Mouse (Mus musculus) forebrain, embryonic 10.5 days (tissue): ENCODE measurements around the gene Vmn1r205. TPM values are rescaled to one million over a fixed set of nuclear protein-coding genes. Genes with fewer than 3 reads are reported as not detected.
"Not testable (repeated sequence)": the region's sequence is repeated elsewhere in the genome, so short reads cannot be mapped to it uniquely, and the experiment has no call there.

Source experiments
- DNase-seq: peaks from one replicate; pipeline ENCODE4 v3.0.0-alpha.2; 2017; ENCODE audit warnings: low spot score; ENCODE audit errors: extremely low spot score
- H3K27ac ChIP-seq: fragments of 300-500 bp; sonication (generic); 2 replicates; pipeline ENCODE4 v1.5.1; 2016; ENCODE audit warnings: mild to moderate bottlenecking
- H3K27me3 ChIP-seq: fragments of 300-500 bp; sonication (generic); 2 replicates; pipeline ENCODE4 v1.6.1; 2016; ENCODE audit warnings: mild to moderate bottlenecking; ENCODE audit not compliant: poor library complexity, severe bottlenecking
- H3K36me3 ChIP-seq: fragments of 300-500 bp; sonication (generic); replicated peaks from 2 replicates; pipeline ENCODE4 v1.6.1; 2016; ENCODE audit warnings: mild to moderate bottlenecking, moderate library complexity
- H3K4me1 ChIP-seq: fragments of 300-500 bp; sonication (generic); 2 replicates; pipeline ENCODE4 v1.6.1; 2016
- H3K4me3 ChIP-seq: fragments of 300-500 bp; sonication (generic); 2 replicates; pipeline ENCODE4 v1.5.1; 2016; ENCODE audit warnings: mild to moderate bottlenecking, moderate library complexity
- H3K9me3 ChIP-seq: fragments of 300-500 bp; sonication (generic); 2 replicates; pipeline ENCODE4 v1.6.1; 2016; ENCODE audit warnings: mild to moderate bottlenecking, moderate library complexity
- WGBS: fragments of 180-500 bp; shearing (Covaris S2); methylation state at CpG from one replicate; pipeline ENCODE4 v1.1.7; 2016; 5-methylcytosine and 5-hydroxymethylcytosine counted together
- polyA plus RNA-seq: library from polyadenylated mRNA; unstranded; fragments of >200 nt; fragmentation: Nextera tagmentation; extraction: Ambion mirVana; gene quantifications from 2 replicates; pipeline ENCODE4 v1.2.1, GENCODE M21; 2016

The Vmn1r205 gene
- polyA plus RNA-seq, result not detected in 2 replicates

- Histone ChIP-seq H3K4me1 (no peaks in the 10 kb centered on the region), H3K27ac (no peak within 1 kb of the TSS), H3K27me3 (no peaks in the 10 kb centered on the region), H3K9me3 (no peaks in the 10 kb centered on the region), H3K4me3 (no peak within 1 kb of the TSS), H3K36me3 (no peaks in the 10 kb centered on the region)
- DNase-seq, result no peak
- 94% methylated on average over 3 of the region's 3 CpGs for WGBS
These were observed at the start of gene Vmn1r205 for GRCm38 (mm10) chr13:22592900-22593299. Gene Vmn1r205 (minus strand): TSS chr13:22593000.

DNA sequence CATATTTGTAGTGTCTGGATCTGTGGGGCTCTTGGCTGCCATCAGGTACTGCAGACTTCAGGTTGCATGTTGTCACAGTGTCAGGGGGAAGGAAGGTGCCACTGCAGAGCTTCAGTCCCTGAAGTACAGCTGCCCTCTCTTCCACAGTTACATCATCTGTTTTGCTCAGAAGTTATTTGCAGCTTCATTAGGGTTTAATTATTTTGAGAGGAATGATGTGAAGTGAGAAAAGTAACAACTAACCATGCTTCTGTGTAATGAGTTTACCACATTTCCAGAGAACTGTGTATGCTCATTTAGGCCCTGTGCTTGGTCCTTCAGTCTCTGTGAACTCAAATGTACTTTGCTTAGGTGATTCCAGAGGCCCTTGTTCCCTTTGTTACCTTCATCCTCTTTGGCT, 31.4 kb upstream of the Vmn1r205 start, which contains the start of gene Vmn1r206:
Vmn1r206 (minus strand) TSS at position 101 of the 400 bp plus-strand sequence.
- H3K9me3 ChIP-seq, H3K36me3 ChIP-seq, DNase-seq, H3K27me3 ChIP-seq, H3K4me3 ChIP-seq, H3K27ac ChIP-seq, H3K4me1 ChIP-seq: not testable (repeated sequence)

GRCm38 (mm10) chr13:22583336-22583735, 9.5 kb downstream of the Vmn1r205 start:
- H3K27me3 ChIP-seq, H3K4me1 ChIP-seq, H3K4me3 ChIP-seq, DNase-seq, H3K9me3 ChIP-seq, H3K27ac ChIP-seq, H3K36me3 ChIP-seq: not testable (repeated sequence)
- 82% methylated on average over 14 of the region's 14 CpGs for WGBS

DNA sequence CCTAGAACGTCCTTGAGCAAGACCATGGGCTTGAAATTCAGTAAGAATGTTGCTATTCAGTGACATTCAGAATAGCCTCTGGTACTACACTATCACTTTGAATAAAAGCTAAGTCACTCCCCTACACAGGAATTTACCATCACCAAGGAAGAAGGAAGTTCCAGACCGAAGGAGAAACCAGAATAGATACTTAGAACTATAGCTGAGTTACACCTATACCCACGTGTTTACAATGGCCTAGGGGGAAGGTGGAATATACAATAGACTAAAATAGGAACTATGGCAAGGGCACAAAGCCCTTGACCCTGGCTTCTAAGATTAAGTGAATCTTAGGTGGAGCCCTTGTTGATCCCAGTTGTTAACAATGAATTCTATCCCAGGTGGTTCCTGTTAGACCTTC, 17.9 kb downstream of the Vmn1r205 start:
- 88% methylated on average over 3 of the region's 3 CpGs for WGBS
- not testable (repeated sequence) for H3K9me3 ChIP-seq

DNA sequence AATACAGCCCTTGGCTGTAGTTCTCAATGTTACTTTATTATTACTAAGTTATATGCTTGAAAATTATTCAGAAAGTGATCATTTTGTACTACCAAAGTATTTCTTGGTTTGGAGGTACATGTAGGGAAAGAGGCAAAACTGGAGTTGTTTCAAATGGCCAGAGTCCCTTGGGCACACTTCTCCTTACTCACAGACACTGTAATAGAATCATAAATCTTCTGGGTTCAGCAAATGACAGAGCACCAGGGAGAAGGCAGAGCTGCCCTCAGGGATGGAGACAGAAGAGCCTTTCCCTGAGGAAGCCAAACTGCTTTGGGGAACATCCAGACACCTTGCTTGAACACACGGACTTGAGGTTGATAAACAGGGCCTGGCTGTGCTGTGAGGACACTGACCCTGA, 39.9 kb downstream of the Vmn1r205 start, which contains the start of gene Vmn1r204:
Vmn1r204 (plus strand) TSS at position 301 of the 400 bp plus-strand sequence.
- H3K4me1 ChIP-seq, H3K4me3 ChIP-seq, DNase-seq, H3K27me3 ChIP-seq, H3K36me3 ChIP-seq, H3K27ac ChIP-seq, H3K9me3 ChIP-seq: not testable (repeated sequence)
- 68% methylated on average over 1 of the region's 1 CpGs for WGBS

More for the DNA sequence above, 17.9 kb downstream of the Vmn1r205 start:
- H3K27me3 ChIP-seq, H3K4me3 ChIP-seq, DNase-seq, H3K27ac ChIP-seq, H3K36me3 ChIP-seq, H3K4me1 ChIP-seq: not testable (repeated sequence)

Other genes starting within 250 kb of the Vmn1r205 start
- not detected in 2 replicates for gene Vmn1r198, start 242.6 kb downstream of the Vmn1r205 start, polyA plus RNA-seq
- gene Vmn1r199, start 213.2 kb downstream of the Vmn1r205 start, polyA plus RNA-seq, result not detected in 2 replicates
- not detected in 2 replicates for gene Vmn1r200, start 202.6 kb downstream of the Vmn1r205 start, polyA plus RNA-seq
- not detected in 2 replicates for gene Vmn1r201, start 121.1 kb downstream of the Vmn1r205 start, polyA plus RNA-seq
- 0.04 TPM in 1 of 2 replicates, not detected in the other for gene Vmn1r202, start 87.6 kb downstream of the Vmn1r205 start, polyA plus RNA-seq
- not detected in 2 replicates for gene Vmn1r203, start 74.9 kb downstream of the Vmn1r205 start, polyA plus RNA-seq
- not detected in 2 replicates for gene Vmn1r204, start 39.8 kb downstream of the Vmn1r205 start, polyA plus RNA-seq
- not detected in 2 replicates for gene Vmn1r206, start 31.3 kb upstream of the Vmn1r205 start, polyA plus RNA-seq
- not detected in 2 replicates for gene Vmn1r207-ps, start 136.6 kb upstream of the Vmn1r205 start, polyA plus RNA-seq
- gene Vmn1r208, start 184.4 kb upstream of the Vmn1r205 start, polyA plus RNA-seq, result not detected in 2 replicates
- gene Vmn1r209, start 216.7 kb upstream of the Vmn1r205 start, polyA plus RNA-seq, result not detected in 2 replicates
- not detected in 2 replicates for gene Vmn1r210, start 238.3 kb upstream of the Vmn1r205 start, polyA plus RNA-seq